Mouse (Mus musculus): ENCODE measurements at regions not wholly inside any gene's neighbourhood (a gene's known extent, or its start where the extent isn't known, plus 50 kb on each side); places are given as distances from the start of the nearest gene placed in this dataset.

DNA sequence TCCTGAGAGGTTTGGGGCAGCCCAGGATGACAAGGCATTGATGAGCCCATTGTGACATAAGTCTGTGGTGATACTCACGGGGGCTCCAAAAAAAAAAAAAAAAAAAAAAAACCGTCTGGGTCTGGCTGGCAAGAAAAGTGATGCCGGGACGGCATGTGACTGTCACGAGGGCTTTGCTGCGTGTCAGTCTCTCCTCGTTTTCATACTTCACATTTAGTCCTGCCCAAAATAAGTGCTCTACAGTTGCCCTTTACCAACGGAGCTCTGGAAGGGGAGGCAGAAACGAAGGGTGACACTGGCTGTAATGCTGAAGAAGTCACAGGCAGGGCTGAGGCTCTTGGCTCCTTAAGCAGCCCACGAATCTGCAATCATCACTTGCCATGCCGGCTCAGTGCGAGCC lies 167.9 kb upstream of the Lnx1 start:
- TF ChIP-seq MAFK (IDR thresholded peaks at IDR 0.05; ENCODE audit: insufficient read depth, low read depth, low read length) (no peak), HCFC1 (IDR thresholded peaks at IDR 0.05; ENCODE audit: borderline replicate concordance, insufficient read depth, low read length) (no peak), ZNF384 (IDR thresholded peaks at IDR 0.05; ENCODE audit: low read depth, low read length) (no peak), ZC3H11A (IDR thresholded peaks at IDR 0.05; ENCODE audit: borderline replicate concordance, low read depth, low read length) (no peak)
